Mouse (Mus musculus) liver, postnatal 0 days (tissue): Measurements from ENCODE around the gene Macrod1. TPM values are rescaled to one million over a fixed set of nuclear protein-coding genes. Genes with fewer than 3 reads are reported as not detected.

Experiments used
- ATAC-seq: fragments of 200-750 bp; cut with Nextera tagmentation; 2 replicates; pipeline ENCODE4 v1.8.0; 2017; ENCODE audit warnings: mild to moderate bottlenecking, moderate library complexity
- DNase-seq: peaks from one replicate; pipeline ENCODE4 v3.0.0-alpha.2; 2016
- H3K27ac ChIP-seq: fragments of 300-500 bp; sonication (generic); 2 replicates; pipeline ENCODE4 v1.5.1; 2014; ENCODE audit warnings: antibody characterized with exemption, moderate library complexity, mild to moderate bottlenecking, low read depth
- H3K27me3 ChIP-seq: fragments of 300-500 bp; sonication (generic); 2 replicates; pipeline ENCODE4 v1.6.1; 2014; ENCODE audit warnings: low read length, control low read depth, mixed read lengths; ENCODE audit not compliant: insufficient read depth
- H3K36me3 ChIP-seq: fragments of 300-500 bp; sonication (generic); replicated peaks from 2 replicates; pipeline ENCODE4 v1.6.1; 2014; ENCODE audit warnings: mild to moderate bottlenecking, control low read depth, low read length, moderate library complexity, mixed read lengths; ENCODE audit not compliant: insufficient read depth
- H3K4me1 ChIP-seq: fragments of 300-500 bp; sonication (generic); 2 replicates; pipeline ENCODE4 v1.6.1; 2014; ENCODE audit warnings: antibody characterized with exemption, mild to moderate bottlenecking, control low read depth; ENCODE audit not compliant: insufficient read depth
- H3K4me2 ChIP-seq: fragments of 300-500 bp; sonication (generic); 2 replicates; pipeline ENCODE4 v1.6.1; 2014; ENCODE audit warnings: low read depth, mild to moderate bottlenecking, low read length, moderate library complexity, mixed read lengths
- H3K4me3 ChIP-seq: fragments of 300-500 bp; sonication (generic); 2 replicates; pipeline ENCODE4 v1.5.1; 2014; ENCODE audit warnings: low read depth, low read length
- H3K9ac ChIP-seq: fragments of 300-500 bp; sonication (generic); replicated peaks from 2 replicates; pipeline ENCODE4 v1.6.1; 2014; ENCODE audit warnings: mild to moderate bottlenecking, moderate library complexity
- H3K9me3 ChIP-seq: fragments of 300-500 bp; sonication (generic); 2 replicates; pipeline ENCODE4 v1.6.1; 2016; ENCODE audit warnings: mild to moderate bottlenecking, control low read depth, low read length, mixed read lengths
- CTCF ChIP-seq: sonication (generic); IDR thresholded peaks from 2 replicates; pipeline ENCODE4 v1.5.1; 2016; ENCODE audit warnings: antibody characterized with exemption, low read depth
- EP300 ChIP-seq: IDR thresholded peaks from 2 replicates; pipeline ENCODE4 v1.6.1; 2016; ENCODE audit warnings: antibody characterized with exemption, low read depth, mild to moderate bottlenecking
- WGBS: fragments of 180-500 bp; shearing (Covaris S2); extraction: QIAGEN DNeasy Blood & Tissue Kit; methylation state at CpG from one replicate; pipeline ENCODE4 v1.1.7; 2014; ENCODE audit not compliant: insufficient replicate concordance; 5-methylcytosine and 5-hydroxymethylcytosine counted together
- polyA plus RNA-seq: library from polyadenylated mRNA; unstranded; fragments of >200 nt; fragmentation: Nextera tagmentation; extraction: Ambion mirVana; gene quantifications from 2 replicates; pipeline ENCODE4 v1.2.1, GENCODE M21; 2015

Gene Macrod1
- polyA plus RNA-seq, 1 experiment from 2014 or later, result 11.7 TPM

DNA sequence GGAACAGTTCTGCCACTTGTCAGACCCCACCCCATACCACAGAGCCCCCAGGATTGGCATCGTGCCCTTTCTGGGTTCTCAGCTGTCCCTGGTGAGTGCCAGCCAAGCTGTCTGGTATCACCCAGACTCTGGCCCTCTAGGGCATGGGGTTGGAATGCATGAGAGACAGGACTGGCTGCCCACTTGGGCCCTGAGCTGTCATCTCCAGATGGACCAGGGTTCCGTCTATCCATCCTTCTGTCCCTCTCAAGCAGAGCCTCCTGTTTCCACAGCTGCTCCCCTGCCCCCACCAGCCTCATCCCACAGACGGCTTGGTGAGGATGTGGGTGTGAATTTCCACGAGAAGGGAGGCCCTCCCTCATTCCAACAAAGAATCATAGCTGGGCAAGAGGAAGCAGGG is 91.5 kb downstream of the Macrod1 start:
- Histone ChIP-seq H3K36me3 (no peaks in the 10 kb centered on the region), H3K9ac (no peak overlapping the region), H3K27ac (no peak overlapping the region), H3K4me1 (peaks cover 6% of the 10 kb centered on the region), H3K9me3 (no peaks in the 10 kb centered on the region), H3K4me2 (no peak overlapping the region), H3K27me3 (peaks cover 10% of the 10 kb centered on the region), H3K4me3 (no peak overlapping the region)
- TF ChIP-seq EP300 (no peak), CTCF (no peak)
- no peak for DNase-seq
- WGBS, result 46% methylated on average over 4 of the region's 4 CpGs
- no peak for ATAC-seq

- Histone ChIP-seq H3K9me3 (no peaks in the 10 kb centered on the region), H3K4me3 (no peak overlapping the region), H3K4me1 (peaks cover 3% of the 10 kb centered on the region), H3K9ac (no peak overlapping the region), H3K4me2 (no peak overlapping the region), H3K27me3 (peaks cover 10% of the 10 kb centered on the region), H3K27ac (no peak overlapping the region), H3K36me3 (no peaks in the 10 kb centered on the region)
- ATAC-seq (no peak), DNase-seq (no peak)
- TF ChIP-seq CTCF (no peak), EP300 (no peak)
- 53% methylated on average over 8 of the region's 8 CpGs for WGBS
Observed at GRCm38 (mm10) chr19:7148541-7149085, 92.0 kb downstream of the Macrod1 start.

- H3K4me1 ChIP-seq, result no peaks in the 10 kb centered on the region
- no peak overlapping the region for H3K4me3 ChIP-seq
- no peak overlapping the region for H3K27ac ChIP-seq
- peaks cover 10% of the 10 kb centered on the region for H3K27me3 ChIP-seq
- no peak for TF ChIP-seq EP300
- no peak for TF ChIP-seq CTCF
- no peaks in the 10 kb centered on the region for H3K9me3 ChIP-seq
- no peak for ATAC-seq
- DNase-seq, result no peak
- no peak overlapping the region for H3K9ac ChIP-seq
- no peak overlapping the region for H3K4me2 ChIP-seq
- H3K36me3 ChIP-seq, result no peaks in the 10 kb centered on the region
- 80% methylated on average over 7 of the region's 7 CpGs for WGBS
Observed at GRCm38 (mm10) chr19:7149158-7149685, 92.6 kb downstream of the Macrod1 start.

- Histone ChIP-seq H3K4me2 (no peak overlapping the region), H3K4me3 (no peak overlapping the region), H3K4me1 (no peaks in the 10 kb centered on the region), H3K36me3 (no peaks in the 10 kb centered on the region), H3K9me3 (no peaks in the 10 kb centered on the region), H3K9ac (no peak overlapping the region), H3K27ac (no peak overlapping the region), H3K27me3 (no peaks in the 10 kb centered on the region; the same call in 1 of the 2 replicates)
- DNase-seq (no peak), ATAC-seq (no peak)
- TF ChIP-seq EP300, result no peak
- 83% methylated on average over 7 of the region's 7 CpGs for WGBS
Observed at GRCm38 (mm10) chr19:7151300-7151926, 94.8 kb downstream of the Macrod1 start.

GRCm38 (mm10) chr19:7151927-7152653 is 95.5 kb downstream of the Macrod1 start:
- Histone ChIP-seq H3K4me1 (no peaks in the 10 kb centered on the region), H3K27me3 (no peaks in the 10 kb centered on the region; the same call in 1 of the 2 replicates)
- no peak for ATAC-seq

GRCm38 (mm10) chr19:7153232-7153631 is 96.6 kb downstream of the Macrod1 start:
- WGBS, result 33% methylated on average over 7 of the region's 7 CpGs

More at GRCm38 (mm10) chr19:7151927-7152653, 95.5 kb downstream of the Macrod1 start:
- TF ChIP-seq CTCF (no peak), EP300 (no peak)
- 83% methylated on average over 6 of the region's 6 CpGs for WGBS
- H3K4me3 ChIP-seq, result no peak overlapping the region
- DNase-seq, result no peak
- no peak overlapping the region for H3K4me2 ChIP-seq
- H3K9me3 ChIP-seq, result no peaks in the 10 kb centered on the region
- H3K27ac ChIP-seq, result no peak overlapping the region
- H3K9ac ChIP-seq, result no peak overlapping the region
- no peaks in the 10 kb centered on the region for H3K36me3 ChIP-seq

More at GRCm38 (mm10) chr19:7153232-7153631, 96.6 kb downstream of the Macrod1 start:
- ATAC-seq, result 0 out of 2 replicates have a peak, but pooled peaks have one; percentile 23
- H3K9me3 ChIP-seq, result no peaks in the 10 kb centered on the region
- no peaks in the 10 kb centered on the region for H3K36me3 ChIP-seq
- no peaks in the 10 kb centered on the region for H3K4me1 ChIP-seq
- H3K4me2 ChIP-seq, result no peak overlapping the region
- DNase-seq, result no peak
- no peaks in the 10 kb centered on the region for H3K27me3 ChIP-seq
- no peak overlapping the region for H3K4me3 ChIP-seq
- H3K27ac ChIP-seq, result no peak overlapping the region
- H3K9ac ChIP-seq, result no peak overlapping the region
- TF ChIP-seq CTCF (no peak), EP300 (no peak)
